Mouse (Mus musculus) heart, postnatal 0 days (tissue): ENCODE results near the gene Kbtbd4.

ENCODE experiments used
- CTCF ChIP-seq: IDR thresholded peaks from 2 replicates; pipeline ENCODE4 v1.5.1; 2016; ENCODE audit warnings: antibody characterized with exemption, control low read depth, low read depth
- EP300 ChIP-seq: IDR thresholded peaks from 2 replicates; pipeline ENCODE4 v1.6.1; 2016; ENCODE audit warnings: antibody characterized with exemption, low read depth

GRCm38 (mm10) chr2:90889550-90890548 lies 14.7 kb upstream of the Kbtbd4 start:
- TF ChIP-seq CTCF (no peak; the same call in 1 of the 2 replicates), EP300 (no peak)
